Mouse (Mus musculus) lung, embryonic 16.5 days (tissue): Measurements from ENCODE around the gene Cdh23. TPM values are rescaled to one million over a fixed set of nuclear protein-coding genes. Genes with fewer than 3 reads are reported as not detected.

Experiments used
- ATAC-seq: fragments of 200-750 bp; cut with Nextera tagmentation; 2 replicates; pipeline ENCODE4 v1.8.0; 2017; ENCODE audit warnings: low read depth, mild to moderate bottlenecking, moderate library complexity
- H3K27ac ChIP-seq: fragments of 300-500 bp; sonication (generic); 2 replicates; pipeline ENCODE4 v1.5.1; 2014; ENCODE audit warnings: mild to moderate bottlenecking, control low read depth, low read length
- H3K27me3 ChIP-seq: fragments of 300-500 bp; sonication (generic); 2 replicates; pipeline ENCODE4 v1.6.1; 2014; ENCODE audit warnings: low read depth, low read length, mixed read lengths; ENCODE audit not compliant: control insufficient read depth, insufficient read depth
- H3K36me3 ChIP-seq: fragments of 300-500 bp; sonication (generic); 2 replicates; pipeline ENCODE4 v1.6.1; 2014; ENCODE audit warnings: low read length; ENCODE audit not compliant: control insufficient read depth, insufficient read depth
- H3K4me1 ChIP-seq: fragments of 300-500 bp; sonication (generic); replicated peaks from 2 replicates; pipeline ENCODE4 v1.6.1; 2014; ENCODE audit warnings: low read length, mixed read lengths; ENCODE audit not compliant: control insufficient read depth, insufficient read depth
- H3K4me2 ChIP-seq: fragments of 300-500 bp; sonication (generic); 2 replicates; pipeline ENCODE4 v1.6.1; 2014; ENCODE audit warnings: low read depth, low read length, control low read depth
- H3K4me3 ChIP-seq: fragments of 300-500 bp; sonication (generic); 2 replicates; pipeline ENCODE4 v1.5.1; 2014; ENCODE audit warnings: mild to moderate bottlenecking, low read length, control low read depth
- H3K9ac ChIP-seq: fragments of 300-500 bp; sonication (generic); 2 replicates; pipeline ENCODE4 v1.6.1; 2014; ENCODE audit warnings: low read length, control low read depth
- H3K9me3 ChIP-seq: fragments of 300-500 bp; sonication (generic); 2 replicates; pipeline ENCODE4 v1.6.1; 2016; ENCODE audit warnings: low read length; ENCODE audit not compliant: control insufficient read depth
- WGBS: fragments of 180-500 bp; shearing (Covaris S2); extraction: QIAGEN DNeasy Blood & Tissue Kit; methylation state at CpG from one replicate; pipeline ENCODE4 v1.1.7; 2014; 5-methylcytosine and 5-hydroxymethylcytosine counted together
- polyA plus RNA-seq: library from polyadenylated mRNA; unstranded; fragments of >200 nt; fragmentation: Nextera tagmentation; extraction: Ambion mirVana; gene quantifications from 2 replicates; pipeline ENCODE4 v1.2.1, GENCODE M21; 2015

The Cdh23 gene
- polyA plus RNA-seq, 1 experiment from 2014 or later: 0.34 TPM

DNA sequence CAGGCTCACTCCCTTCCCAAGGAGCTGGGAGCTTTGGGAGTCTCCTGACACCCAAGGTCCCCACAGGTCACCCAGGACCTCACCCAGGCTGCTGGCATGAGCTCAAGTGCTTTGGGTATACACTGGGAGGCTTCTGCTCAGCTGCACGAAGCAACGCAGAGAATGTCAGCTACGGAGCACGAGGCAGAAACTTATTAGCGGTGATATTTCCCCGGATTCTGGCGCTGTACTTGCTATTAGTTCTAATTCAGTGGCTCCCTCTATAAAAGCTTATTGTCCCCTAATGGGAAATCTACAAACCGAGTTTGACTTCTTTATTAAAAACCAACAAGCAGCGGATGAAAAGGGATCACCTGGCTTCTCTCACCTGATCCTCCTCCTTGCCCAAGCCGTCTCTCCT is 266.3 kb downstream of the Cdh23 start:
- Histone ChIP-seq H3K4me3 (no peak overlapping the region), H3K9me3 (peaks cover 2% of the 10 kb centered on the region; the same call in 1 of the 2 replicates), H3K27me3 (no peaks in the 10 kb centered on the region), H3K36me3 (no peaks in the 10 kb centered on the region), H3K9ac (no peak overlapping the region), H3K4me1 (no peaks in the 10 kb centered on the region), H3K27ac (no peak overlapping the region), H3K4me2 (no peak overlapping the region)
- no peak for ATAC-seq
- 69% methylated on average over 10 of the region's 10 CpGs for WGBS

DNA sequence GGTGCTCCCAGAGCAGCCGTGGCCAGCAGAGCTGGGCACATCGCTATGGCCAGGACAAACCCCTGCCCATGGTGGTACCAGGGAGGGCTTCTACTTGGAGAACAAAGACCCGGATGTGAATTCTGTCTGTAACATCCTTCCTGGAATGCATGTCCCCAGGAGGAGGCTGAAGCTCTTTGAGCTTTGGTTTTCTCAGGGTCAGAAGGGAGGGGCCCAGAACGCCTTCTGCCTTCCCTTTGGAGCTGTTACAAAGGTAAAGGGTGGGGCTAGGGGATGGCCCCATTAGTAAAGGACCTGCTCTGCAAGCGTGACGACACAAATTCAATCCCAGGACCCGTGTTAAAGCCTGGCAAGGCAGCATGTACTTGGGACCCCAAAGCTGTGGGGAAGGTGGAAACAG is 273.5 kb downstream of the Cdh23 start:
- H3K4me1 ChIP-seq: no peaks in the 10 kb centered on the region
- H3K9me3 ChIP-seq: peaks cover 2% of the 10 kb centered on the region; the same call in 1 of the 2 replicates
- no peak overlapping the region for H3K9ac ChIP-seq
- H3K27me3 ChIP-seq: no peaks in the 10 kb centered on the region
- ATAC-seq: no peak
- 68% methylated on average over 7 of the region's 7 CpGs for WGBS
- H3K27ac ChIP-seq: no peak overlapping the region
- no peaks in the 10 kb centered on the region for H3K36me3 ChIP-seq
- H3K4me2 ChIP-seq: no peak overlapping the region
- H3K4me3 ChIP-seq: no peak overlapping the region

DNA sequence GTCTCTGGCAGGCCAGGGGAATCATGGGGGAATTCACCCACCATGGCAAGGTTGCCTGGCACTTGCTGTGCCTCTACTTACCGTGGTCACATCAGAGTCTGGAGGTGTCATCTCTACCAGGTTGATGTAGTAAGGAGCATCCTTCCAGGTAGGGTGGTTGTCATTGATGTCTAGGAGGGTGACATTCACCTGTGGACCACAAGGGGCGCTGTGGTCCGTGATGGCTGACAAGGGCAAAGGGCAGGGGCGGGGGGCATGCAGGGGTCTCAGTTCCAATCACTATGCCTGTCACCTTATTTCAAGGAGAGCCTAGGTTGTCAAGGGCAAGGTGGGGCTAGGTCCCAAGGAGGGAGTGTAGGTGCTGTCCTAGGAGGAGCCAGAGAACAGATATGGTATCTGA is 276.7 kb downstream of the Cdh23 start:
- Histone ChIP-seq H3K4me2 (no peak overlapping the region), H3K4me3 (no peak overlapping the region), H3K9me3 (no peaks in the 10 kb centered on the region), H3K9ac (no peak overlapping the region), H3K36me3 (no peaks in the 10 kb centered on the region), H3K4me1 (no peaks in the 10 kb centered on the region), H3K27ac (no peak overlapping the region), H3K27me3 (no peaks in the 10 kb centered on the region)
- 34% methylated on average over 4 of the region's 4 CpGs for WGBS
- ATAC-seq: no peak

DNA sequence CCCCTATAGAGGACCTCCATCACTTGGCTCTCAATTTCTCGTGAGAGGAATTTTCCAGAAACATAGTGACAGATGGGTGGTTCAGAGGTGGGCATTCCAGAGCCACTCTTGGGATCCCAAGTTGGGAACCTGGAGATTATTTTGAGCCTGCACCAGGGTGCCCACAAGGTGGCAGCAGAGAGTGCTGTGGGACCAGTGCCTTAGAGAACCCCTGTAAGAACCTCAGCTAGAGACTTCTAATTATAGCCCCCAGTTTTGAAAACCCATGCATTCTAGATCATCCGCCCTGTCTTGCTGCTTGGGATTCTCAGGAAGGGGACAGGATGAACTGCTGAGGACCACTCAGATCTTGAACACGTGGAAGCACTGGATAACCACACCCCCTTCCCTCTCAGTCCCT is 278.2 kb downstream of the Cdh23 start:
- H3K9me3 ChIP-seq: no peaks in the 10 kb centered on the region
- H3K36me3 ChIP-seq: no peaks in the 10 kb centered on the region
- no peak for ATAC-seq
- H3K9ac ChIP-seq: no peak overlapping the region
- 6% methylated on average over 3 of the region's 3 CpGs for WGBS
- H3K4me1 ChIP-seq: no peaks in the 10 kb centered on the region
- H3K27me3 ChIP-seq: no peaks in the 10 kb centered on the region
- H3K4me2 ChIP-seq: no peak overlapping the region
- no peak overlapping the region for H3K4me3 ChIP-seq
- H3K27ac ChIP-seq: no peak overlapping the region

DNA sequence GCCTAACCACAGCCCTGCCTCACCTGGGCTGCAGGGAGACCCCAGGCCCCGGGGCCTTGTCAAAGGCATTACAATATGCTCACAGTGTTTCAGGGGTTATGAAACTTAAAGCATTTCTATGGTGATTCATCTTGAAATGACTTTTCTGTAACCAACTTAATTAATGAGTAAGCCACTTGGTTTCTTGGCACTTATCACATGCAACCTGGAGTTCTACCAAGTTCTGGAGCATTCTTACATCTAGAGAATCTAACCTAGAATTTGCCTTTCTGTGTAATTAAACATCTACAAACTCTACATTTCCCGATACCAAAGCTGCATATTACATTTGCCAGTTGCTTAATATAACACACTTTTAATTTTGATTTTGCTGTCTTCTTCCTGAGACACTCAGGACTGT is 279.2 kb downstream of the Cdh23 start:
- no peak overlapping the region for H3K4me2 ChIP-seq
- H3K4me1 ChIP-seq: no peaks in the 10 kb centered on the region
- H3K27me3 ChIP-seq: no peaks in the 10 kb centered on the region
- no peak overlapping the region for H3K4me3 ChIP-seq
- no peak overlapping the region for H3K27ac ChIP-seq
- no peaks in the 10 kb centered on the region for H3K36me3 ChIP-seq
- WGBS: 79% methylated on average over 2 of the region's 2 CpGs
- H3K9ac ChIP-seq: no peak overlapping the region
- no peaks in the 10 kb centered on the region for H3K9me3 ChIP-seq
- no peak for ATAC-seq

DNA sequence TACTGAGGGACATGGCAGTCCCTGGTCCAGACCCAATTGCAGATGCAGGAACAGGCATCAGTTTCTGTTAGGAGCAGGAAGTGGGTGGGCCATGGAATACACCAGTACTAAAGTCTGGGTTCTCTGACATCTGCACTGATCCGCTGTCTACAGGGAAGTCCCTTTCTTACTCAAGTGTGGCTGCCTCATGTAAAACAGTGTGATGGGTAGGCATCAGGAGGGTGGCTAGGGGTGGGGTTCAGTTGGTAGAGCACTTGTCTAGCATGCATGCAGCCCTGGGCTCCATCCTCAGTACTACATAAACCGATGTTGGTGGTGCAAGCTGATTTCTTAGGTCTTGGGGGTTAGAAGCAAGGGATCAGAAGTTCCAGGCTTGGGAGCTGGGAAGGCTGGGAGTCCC is 282.5 kb downstream of the Cdh23 start:
- Histone ChIP-seq H3K27ac (no peak overlapping the region), H3K4me3 (no peak overlapping the region), H3K9me3 (no peaks in the 10 kb centered on the region), H3K4me2 (no peak overlapping the region), H3K4me1 (no peaks in the 10 kb centered on the region), H3K9ac (no peak overlapping the region), H3K36me3 (no peaks in the 10 kb centered on the region), H3K27me3 (no peaks in the 10 kb centered on the region)
- 68% methylated on average over 2 of the region's 2 CpGs for WGBS
- ATAC-seq: no peak

DNA sequence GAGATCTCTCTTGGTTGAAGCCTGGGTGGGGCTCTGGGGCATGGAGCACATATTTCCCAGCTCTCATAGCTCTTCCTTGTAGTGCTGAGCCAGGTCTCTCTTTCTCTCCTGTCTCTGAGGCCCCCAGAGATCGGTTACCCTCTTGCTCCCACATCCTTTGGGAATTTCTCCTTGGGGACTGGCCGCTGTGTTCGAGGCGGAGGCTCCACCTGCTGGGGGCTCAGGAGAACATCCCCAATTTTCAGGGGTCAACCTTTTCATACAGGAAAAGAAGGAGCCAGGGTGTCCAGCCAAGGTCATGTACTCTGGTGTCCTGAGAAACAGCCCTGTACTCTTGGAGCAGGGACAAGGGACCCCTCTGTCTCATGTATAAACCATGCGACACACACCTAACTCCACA is 284.5 kb downstream of the Cdh23 start:
- WGBS: 18% methylated on average over 5 of the region's 5 CpGs
- Histone ChIP-seq H3K36me3 (no peaks in the 10 kb centered on the region), H3K4me3 (no peak overlapping the region), H3K9ac (no peak overlapping the region), H3K4me1 (no peaks in the 10 kb centered on the region), H3K27ac (no peak overlapping the region), H3K4me2 (no peak overlapping the region), H3K9me3 (no peaks in the 10 kb centered on the region), H3K27me3 (no peaks in the 10 kb centered on the region)
- no peak for ATAC-seq

DNA sequence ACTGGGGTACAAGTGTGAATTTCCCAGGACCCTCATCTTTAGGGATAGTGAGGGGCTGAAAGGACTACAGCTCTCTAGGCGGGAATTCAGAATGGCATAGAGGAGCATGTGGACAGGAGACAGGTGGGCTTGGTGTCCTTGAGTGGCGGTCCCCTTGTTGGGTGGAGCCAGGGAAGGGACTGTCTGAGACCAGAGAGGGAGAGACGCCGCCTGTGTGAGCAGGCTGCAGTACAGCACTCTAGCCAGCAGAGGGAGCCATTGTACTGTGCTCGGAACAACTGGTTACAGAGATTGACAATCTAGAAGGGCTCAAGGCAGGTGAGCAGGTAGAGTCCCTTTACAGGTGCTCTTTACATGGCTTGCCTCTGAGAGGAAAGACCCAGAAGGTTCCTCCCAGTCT is 288.5 kb downstream of the Cdh23 start:
- Histone ChIP-seq H3K9ac (no peak overlapping the region), H3K9me3 (no peaks in the 10 kb centered on the region), H3K4me1 (no peaks in the 10 kb centered on the region), H3K27ac (no peak overlapping the region), H3K36me3 (no peaks in the 10 kb centered on the region), H3K4me3 (no peak overlapping the region), H3K4me2 (no peak overlapping the region), H3K27me3 (no peaks in the 10 kb centered on the region)
- peak; percentile 39; the same call in 1 of the 2 replicates for ATAC-seq
- 0% methylated on average over 5 of the region's 5 CpGs for WGBS

DNA sequence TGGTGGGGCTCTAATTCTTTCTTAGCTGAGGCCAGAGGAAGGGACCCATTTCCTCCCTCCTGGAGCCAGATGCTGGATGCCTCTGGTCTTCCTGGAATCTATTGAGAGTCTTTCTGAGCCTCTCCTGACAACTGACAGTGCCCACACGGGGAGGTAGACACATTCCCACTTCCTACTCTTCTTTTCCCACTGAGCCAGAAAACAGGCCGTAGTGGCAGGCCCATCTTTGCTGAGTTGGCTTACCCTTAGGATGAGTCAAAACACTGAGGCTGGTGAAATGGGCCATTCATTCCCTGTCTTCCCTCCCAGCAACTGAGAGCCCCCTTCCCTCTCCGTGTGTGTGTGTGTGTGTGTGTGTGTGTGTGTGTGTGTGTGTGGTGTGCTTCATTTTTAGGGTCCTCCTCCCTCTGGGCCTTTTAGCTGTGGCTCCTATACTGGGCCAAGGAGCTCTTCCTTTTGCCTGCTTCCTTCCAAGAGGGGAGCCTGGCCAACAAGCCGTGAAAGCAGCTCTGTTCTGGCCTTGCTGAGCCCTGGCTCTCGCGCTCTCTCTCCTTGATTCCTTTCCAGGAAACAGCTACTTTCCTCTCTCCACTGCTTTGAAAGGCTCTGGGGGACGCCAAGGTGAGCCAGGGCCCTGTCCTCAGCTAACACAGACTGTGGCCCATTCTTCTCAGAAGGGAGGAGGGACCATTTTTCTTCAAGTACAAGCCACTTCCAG is 290.7 kb downstream of the Cdh23 start:
- H3K4me3 ChIP-seq: no peak overlapping the region
- no peak overlapping the region for H3K4me2 ChIP-seq
- no peak for ATAC-seq
- no peak overlapping the region; the same call in 1 of the 2 replicates for H3K27ac ChIP-seq
- 31% methylated on average over 7 of the region's 7 CpGs for WGBS
- no peaks in the 10 kb centered on the region for H3K9me3 ChIP-seq
- H3K27me3 ChIP-seq: no peaks in the 10 kb centered on the region
- no peak overlapping the region for H3K9ac ChIP-seq
- H3K4me1 ChIP-seq: no peaks in the 10 kb centered on the region
- H3K36me3 ChIP-seq: no peaks in the 10 kb centered on the region
